Mouse (Mus musculus) spleen, adult 2 months (tissue): ENCODE results near the gene Mpc2. TPM values are rescaled to one million over a fixed set of nuclear protein-coding genes. Genes with fewer than 3 reads are reported as not detected.

Source experiments
- DNase-seq, 2 experiments: peaks; one replicate each; pipeline versions ENCODE4 v3.0.0 to v3.0.0-alpha.2; 2012 to 2021; ENCODE audit warnings: low spot score in 2 of 2, low read depth in 1 of 2
- H3K27ac ChIP-seq: fragments of 200-500 bp; 2 replicates; pipeline ENCODE4 v1.5.1; 2012; ENCODE audit warnings: low read length, inconsistent platforms; ENCODE audit not compliant: insufficient read depth
- H3K27me3 ChIP-seq: fragments of 200-500 bp; 2 replicates; pipeline ENCODE4 v1.6.1; 2012; ENCODE audit warnings: mild to moderate bottlenecking, moderate library complexity, low read length, inconsistent platforms; ENCODE audit not compliant: control insufficient read depth, insufficient read depth
- H3K36me3 ChIP-seq: fragments of 200-500 bp; 2 replicates; pipeline ENCODE4 v1.6.1; 2012; ENCODE audit warnings: mild to moderate bottlenecking, low read length, inconsistent platforms; ENCODE audit not compliant: control insufficient read depth, insufficient read depth
- H3K4me1 ChIP-seq: fragments of 200-500 bp; 2 replicates; pipeline ENCODE4 v1.6.1; 2011; ENCODE audit warnings: inconsistent platforms; ENCODE audit not compliant: control insufficient read depth, insufficient read depth, insufficient read length
- H3K4me3 ChIP-seq: fragments of 200-500 bp; 2 replicates; pipeline ENCODE4 v1.5.1; 2011; ENCODE audit warnings: mild to moderate bottlenecking, inconsistent platforms; ENCODE audit not compliant: insufficient read depth, insufficient read length; ENCODE audit errors: extremely low read depth
- CTCF ChIP-seq: fragments of 200-500 bp; IDR thresholded peaks from 2 replicates; pipeline ENCODE4 v1.5.1; 2011; ENCODE audit warnings: mild to moderate bottlenecking, inconsistent platforms; ENCODE audit not compliant: insufficient read depth, insufficient read length, insufficient replicate concordance; ENCODE audit errors: extremely low read depth
- POLR2A ChIP-seq: fragments of 200-500 bp; IDR thresholded peaks from 2 replicates; pipeline ENCODE4 v1.6.1; 2011; ENCODE audit warnings: low read depth, low read length, inconsistent platforms
- WGBS: fragments of 180-500 bp; shearing (Covaris S2); methylation state at CpG from one replicate; pipeline ENCODE4 v1.1.7; 2018; 5-methylcytosine and 5-hydroxymethylcytosine counted together
- polyA plus RNA-seq: library from polyadenylated mRNA; depleted of rRNA; stranded (reverse); fragments of >200 nt; gene quantifications from 2 replicates; pipeline ENCODE4 v1.2.3, GENCODE M21; 2012

The Mpc2 gene
- polyA plus RNA-seq, 1 experiment = 21.6 TPM

- no peak for TF ChIP-seq CTCF
- TF ChIP-seq POLR2A = no peak
- WGBS = 94% methylated on average over 3 of the region's 3 CpGs
- H3K27ac ChIP-seq = no peak overlapping the region
- no peaks in the 10 kb centered on the region for H3K36me3 ChIP-seq
- DNase-seq = no peak
- H3K27me3 ChIP-seq = no peaks in the 10 kb centered on the region
- no peaks in the 10 kb centered on the region for H3K4me1 ChIP-seq
- no peak overlapping the region for H3K4me3 ChIP-seq
Measured at GRCm38 (mm10) chr1:165441719-165442118, 18.7 kb upstream of the Mpc2 start.

GRCm38 (mm10) chr1:165459041-165459502 is 1.4 kb upstream of the Mpc2 start:
- no peaks in the 10 kb centered on the region for H3K4me1 ChIP-seq
- DNase-seq = no peak
- peak overlapping the region; percentile 84 for H3K4me3 ChIP-seq
- WGBS = 4% methylated on average over 7 of the region's 7 CpGs
- H3K36me3 ChIP-seq = no peaks in the 10 kb centered on the region
- H3K27ac ChIP-seq = no peak overlapping the region
- H3K27me3 ChIP-seq = no peaks in the 10 kb centered on the region
- TF ChIP-seq CTCF (no peak), POLR2A (no peak)

DNA sequence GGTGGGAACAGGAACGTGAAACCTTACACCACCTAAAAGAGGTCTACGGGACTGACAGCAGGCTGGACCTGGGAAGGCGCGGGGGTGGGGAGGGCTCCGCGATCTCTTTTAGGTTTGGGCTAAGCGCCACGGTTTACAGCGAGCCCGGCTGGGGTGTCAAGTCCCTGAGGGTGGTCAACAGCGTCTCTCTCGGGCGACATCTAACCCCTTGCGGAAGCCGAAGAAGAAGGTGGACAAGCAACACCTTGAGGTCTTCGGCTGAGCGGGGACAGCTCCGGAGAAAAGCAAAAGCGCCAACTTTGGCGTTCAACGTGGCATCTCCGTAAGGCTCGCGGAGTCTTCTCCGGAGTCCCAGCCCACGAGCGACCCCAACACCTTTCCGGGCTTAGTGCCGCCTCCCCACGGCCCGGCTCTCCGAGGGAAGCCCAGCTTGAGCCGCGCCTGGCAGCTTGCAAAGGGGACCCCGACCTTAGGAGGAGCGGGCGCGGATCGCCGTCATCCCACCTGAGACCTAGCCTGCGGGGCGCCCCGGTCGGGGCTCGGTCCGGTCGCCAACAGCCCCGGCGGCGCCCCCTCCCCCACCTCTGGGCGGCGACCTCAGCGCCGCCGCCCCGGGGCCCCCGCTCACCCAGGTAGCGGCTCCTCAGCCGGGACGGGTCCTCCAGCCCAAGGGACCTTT is 795 bp upstream of the Mpc2 start:
- peak; percentile 12 to 43 for DNase-seq
- H3K27me3 ChIP-seq = no peaks in the 10 kb centered on the region
- H3K4me3 ChIP-seq = peak overlapping the region; percentile 84
- H3K27ac ChIP-seq = peak overlapping the region; percentile 62
- H3K4me1 ChIP-seq = no peaks in the 10 kb centered on the region
- under 1% methylated on average over 60 of the region's 60 CpGs for whole genome bisulfite sequencing
- TF ChIP-seq POLR2A = no peak
- TF ChIP-seq CTCF = no peak
- H3K36me3 ChIP-seq = no peaks in the 10 kb centered on the region

DNA sequence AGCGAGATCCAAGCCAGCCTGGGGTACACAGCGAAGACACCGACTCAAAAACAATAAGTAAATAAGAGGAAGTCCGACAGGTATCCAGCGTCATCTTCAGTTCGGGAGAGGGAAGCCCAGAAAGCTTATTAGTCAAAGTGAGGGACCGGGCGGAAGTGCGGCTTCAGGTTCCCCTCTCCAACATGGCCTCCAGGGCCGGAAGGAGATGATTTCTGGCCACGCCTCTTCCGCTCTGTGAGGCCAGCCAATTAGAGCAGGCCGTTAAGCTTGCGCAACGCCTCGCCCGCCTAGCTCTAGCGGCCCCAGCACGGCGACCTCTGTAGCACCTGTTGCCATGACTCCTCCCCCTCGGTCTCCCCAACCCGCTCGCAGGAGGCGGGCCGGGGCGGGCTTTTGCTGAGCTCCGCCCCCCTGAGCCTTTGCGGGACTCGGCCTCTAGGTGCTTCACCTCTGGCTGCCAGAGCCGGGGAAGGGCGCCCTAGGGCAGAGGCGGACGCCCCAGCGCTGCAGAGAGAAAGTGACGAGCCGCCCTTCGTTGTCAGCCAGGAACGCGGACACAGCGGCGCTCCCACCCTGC is 452 bp downstream of the Mpc2 start:
- under 1% methylated on average over 40 of the region's 41 CpGs for WGBS
- Histone ChIP-seq H3K27me3 (no peaks in the 10 kb centered on the region), H3K4me3 (peak overlapping the region; percentile 84), H3K36me3 (no peaks in the 10 kb centered on the region), H3K4me1 (no peaks in the 10 kb centered on the region), H3K27ac (peak overlapping the region; percentile 99)
- DNase-seq = peak; percentile 99 to 100
- TF ChIP-seq CTCF (peak; percentile 30; the same call in 1 of the 2 replicates), POLR2A (peak; percentile 98)

- no peaks in the 10 kb centered on the region for H3K27me3 ChIP-seq
- H3K4me1 ChIP-seq = no peaks in the 10 kb centered on the region
- H3K36me3 ChIP-seq = no peaks in the 10 kb centered on the region
- DNase-seq = peak; percentile 4 to 18
- peak overlapping the region; percentile 91 for H3K27ac ChIP-seq
- TF ChIP-seq CTCF (no peak), POLR2A (no peak)
- WGBS = 3% methylated on average over 9 of the region's 9 CpGs
- peak overlapping the region; percentile 71 for H3K4me3 ChIP-seq
Measured at GRCm38 (mm10) chr1:165461681-165462080, 1.2 kb downstream of the Mpc2 start.

DNA sequence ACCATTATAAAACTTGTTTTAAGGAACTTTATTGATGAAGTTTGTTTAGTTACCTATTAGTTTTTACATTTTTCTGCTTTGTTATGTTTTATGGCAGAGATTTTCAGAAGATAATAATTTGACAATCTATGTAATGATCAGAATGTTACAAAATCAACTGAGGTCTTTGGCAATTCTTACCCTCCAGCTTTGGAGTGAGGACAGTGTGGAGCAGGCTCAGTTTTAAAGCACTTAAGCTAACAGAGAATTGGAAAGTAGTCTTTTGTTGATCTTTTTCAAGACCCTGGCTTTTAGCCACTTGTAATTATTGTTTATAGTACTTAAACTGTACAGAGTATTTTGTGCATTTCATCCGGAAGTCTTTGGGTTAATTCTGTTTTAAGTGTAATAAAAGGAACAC is 2.4 kb downstream of the Mpc2 start:
- Histone ChIP-seq H3K36me3 (no peaks in the 10 kb centered on the region), H3K27ac (no peak overlapping the region), H3K4me3 (no peak overlapping the region), H3K4me1 (no peaks in the 10 kb centered on the region; the same call in 1 of the 2 replicates), H3K27me3 (no peaks in the 10 kb centered on the region)
- TF ChIP-seq POLR2A (no peak), CTCF (no peak)
- WGBS = 88% methylated on average over 1 of the region's 1 CpGs
- no peak for DNase-seq

DNA sequence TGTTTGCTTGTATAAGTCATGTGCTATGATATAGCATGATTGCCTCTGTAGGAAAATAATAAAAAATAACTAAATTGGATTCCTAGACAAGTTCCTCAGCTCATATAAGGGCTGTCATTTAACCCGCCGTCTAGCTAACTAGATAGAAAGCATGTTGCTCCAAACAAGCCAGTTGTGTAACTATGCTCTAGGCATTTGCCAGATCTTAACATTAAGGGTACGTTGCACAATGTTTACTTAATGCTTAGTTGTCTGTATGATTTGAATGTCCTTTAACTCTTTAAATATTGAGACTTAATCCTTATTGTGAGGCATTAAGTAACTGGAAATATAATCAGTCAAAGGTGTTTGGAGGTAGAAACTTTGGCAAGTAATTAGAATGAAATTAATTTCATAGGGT is 4.1 kb downstream of the Mpc2 start:
- TF ChIP-seq CTCF = no peak
- TF ChIP-seq POLR2A = no peak

More for the DNA sequence above, 4.1 kb downstream of the Mpc2 start:
- no peak overlapping the region for H3K27ac ChIP-seq
- WGBS = 91% methylated on average over 3 of the region's 3 CpGs
- H3K36me3 ChIP-seq = no peaks in the 10 kb centered on the region
- no peaks in the 10 kb centered on the region; the same call in 1 of the 2 replicates for H3K4me1 ChIP-seq
- no peak for DNase-seq
- H3K27me3 ChIP-seq = no peaks in the 10 kb centered on the region
- no peak overlapping the region for H3K4me3 ChIP-seq
